Mouse (Mus musculus) thymus, adult 2 months (tissue): ENCODE measurements at regions not wholly inside any gene's neighbourhood (a gene's known extent, or its start where the extent isn't known, plus 50 kb on each side); places are given as distances from the start of the nearest gene placed in this dataset.

Experiments
- DNase-seq: peaks from one replicate; pipeline ENCODE4 v3.0.0; 2021
- H3K27ac ChIP-seq: fragments of 200-500 bp; 2 replicates; pipeline ENCODE4 v1.5.1; 2012; ENCODE audit warnings: low read length, control low read depth; ENCODE audit not compliant: control insufficient read depth, insufficient read depth
- H3K27me3 ChIP-seq: fragments of 200-500 bp; 2 replicates; pipeline ENCODE4 v1.6.1; 2012; ENCODE audit warnings: mild to moderate bottlenecking, low read length, moderate library complexity, mixed read lengths; ENCODE audit not compliant: control insufficient read depth, insufficient read depth
- H3K36me3 ChIP-seq: fragments of 200-500 bp; 2 replicates; pipeline ENCODE4 v1.6.1; 2012; ENCODE audit warnings: mild to moderate bottlenecking, low read length, moderate library complexity; ENCODE audit not compliant: control insufficient read depth, insufficient read depth
- H3K4me1 ChIP-seq: fragments of 200-500 bp; replicated peaks from 2 replicates; pipeline ENCODE4 v1.6.1; 2012; ENCODE audit warnings: low read length; ENCODE audit not compliant: control insufficient read depth, insufficient read depth
- H3K4me3 ChIP-seq: fragments of 200-500 bp; 2 replicates; pipeline ENCODE4 v1.5.1; 2012; ENCODE audit warnings: mild to moderate bottlenecking, low read length, control low read depth, moderate library complexity; ENCODE audit not compliant: control insufficient read depth, insufficient read depth
- CTCF ChIP-seq: fragments of 200-500 bp; IDR thresholded peaks from 2 replicates; pipeline ENCODE4 v1.5.1; 2012; ENCODE audit warnings: mild to moderate bottlenecking, control low read depth, low read length, moderate library complexity, borderline replicate concordance; ENCODE audit not compliant: control insufficient read depth, poor library complexity, insufficient read depth; ENCODE audit errors: extremely low read depth
- POLR2A ChIP-seq: fragments of 200-500 bp; IDR thresholded peaks from 2 replicates; pipeline ENCODE4 v1.6.1; 2012; ENCODE audit warnings: mild to moderate bottlenecking, low read length, control low read depth, moderate library complexity; ENCODE audit not compliant: control insufficient read depth, poor library complexity, insufficient read depth; ENCODE audit errors: extremely low read depth
- WGBS: fragments of 180-500 bp; shearing (Covaris S2); methylation state at CpG from one replicate; pipeline ENCODE4 v1.1.7; 2018; 5-methylcytosine and 5-hydroxymethylcytosine counted together

GRCm38 (mm10) chr5:126787706-126788610 is 453.6 kb upstream of the Tmem132c start:
- no peak overlapping the region for H3K4me3 ChIP-seq
- H3K36me3 ChIP-seq, result no peaks in the 10 kb centered on the region
- 14% methylated on average over 29 of the region's 29 CpGs for WGBS
- H3K4me1 ChIP-seq, result no peaks in the 10 kb centered on the region
- H3K27ac ChIP-seq, result no peak overlapping the region
- no peaks in the 10 kb centered on the region for H3K27me3 ChIP-seq
- no peak for DNase-seq
- TF ChIP-seq POLR2A (no peak), CTCF (no peak)

GRCm38 (mm10) chr5:126799698-126800279 is 441.8 kb upstream of the Tmem132c start:
- Histone ChIP-seq H3K36me3 (no peaks in the 10 kb centered on the region), H3K4me1 (no peaks in the 10 kb centered on the region), H3K27me3 (no peaks in the 10 kb centered on the region), H3K27ac (no peak overlapping the region), H3K4me3 (no peak overlapping the region)
- TF ChIP-seq POLR2A (no peak), CTCF (no peak)
- no peak for DNase-seq
- WGBS, result 94% methylated on average over 8 of the region's 8 CpGs

GRCm38 (mm10) chr5:126806656-126807055 is 435.0 kb upstream of the Tmem132c start:
- Histone ChIP-seq H3K27me3 (no peaks in the 10 kb centered on the region), H3K36me3 (no peaks in the 10 kb centered on the region), H3K27ac (no peak overlapping the region), H3K4me1 (no peaks in the 10 kb centered on the region), H3K4me3 (no peak overlapping the region)
- no peak for DNase-seq
- TF ChIP-seq POLR2A, result no peak
- no peak for TF ChIP-seq CTCF

- DNase-seq, result no peak
- no peaks in the 10 kb centered on the region for H3K36me3 ChIP-seq
- no peak overlapping the region for H3K4me3 ChIP-seq
- no peaks in the 10 kb centered on the region for H3K4me1 ChIP-seq
- H3K27me3 ChIP-seq, result no peaks in the 10 kb centered on the region
- TF ChIP-seq CTCF (no peak), POLR2A (no peak)
- H3K27ac ChIP-seq, result no peak overlapping the region
These were observed 425.5 kb upstream of the Tmem132c start for GRCm38 (mm10) chr5:126816069-126816468.

GRCm38 (mm10) chr5:126835440-126835839 is 406.2 kb upstream of the Tmem132c start:
- WGBS, result 95% methylated on average over 3 of the region's 3 CpGs
- H3K4me1 ChIP-seq, result no peaks in the 10 kb centered on the region
- no peak overlapping the region for H3K27ac ChIP-seq
- TF ChIP-seq POLR2A (no peak), CTCF (no peak)
- H3K4me3 ChIP-seq, result no peak overlapping the region
- H3K36me3 ChIP-seq, result no peaks in the 10 kb centered on the region
- DNase-seq, result no peak
- no peaks in the 10 kb centered on the region for H3K27me3 ChIP-seq

GRCm38 (mm10) chr5:126842606-126843005 is 399.0 kb upstream of the Tmem132c start:
- TF ChIP-seq CTCF (no peak), POLR2A (no peak)
- Histone ChIP-seq H3K4me1 (no peaks in the 10 kb centered on the region), H3K36me3 (no peaks in the 10 kb centered on the region), H3K27ac (no peak overlapping the region), H3K4me3 (no peak overlapping the region), H3K27me3 (no peaks in the 10 kb centered on the region)
- no peak for DNase-seq
- WGBS, result 75% methylated on average over 4 of the region's 4 CpGs

GRCm38 (mm10) chr5:126862078-126862477 is 379.5 kb upstream of the Tmem132c start:
- no peak for TF ChIP-seq POLR2A
- TF ChIP-seq CTCF, result no peak
- WGBS, result 86% methylated on average over 1 of the region's 1 CpGs
- H3K4me1 ChIP-seq, result no peaks in the 10 kb centered on the region
- DNase-seq, result no peak
- H3K27me3 ChIP-seq, result no peaks in the 10 kb centered on the region
- no peaks in the 10 kb centered on the region for H3K36me3 ChIP-seq
- H3K4me3 ChIP-seq, result no peak overlapping the region
- no peak overlapping the region for H3K27ac ChIP-seq
